Mouse (Mus musculus) G1E (cell line): Measurements from ENCODE around the gene Derl2.

Experiments
- CTCF ChIP-seq: IDR thresholded peaks from 2 replicates; pipeline ENCODE4 v1.5.1; 2012; ENCODE audit warnings: low read depth, low read length, inconsistent platforms, mixed read lengths
- GATA1 ChIP-seq: IDR thresholded peaks from 2 replicates; pipeline ENCODE4 v1.6.1; 2012; ENCODE audit warnings: borderline replicate concordance, low read length, inconsistent platforms, mixed read lengths
- GATA2 ChIP-seq: IDR thresholded peaks from 2 replicates; pipeline ENCODE4 v1.6.1; 2012; ENCODE audit warnings: low read depth, low read length, inconsistent platforms, borderline replicate concordance
- POLR2AphosphoS5 ChIP-seq: IDR thresholded peaks from 2 replicates; pipeline ENCODE4 v1.6.1; 2012; ENCODE audit warnings: low read depth, low read length, inconsistent platforms; ENCODE audit not compliant: insufficient replicate concordance
- TAL1 ChIP-seq: conservative IDR thresholded peaks from 2 replicates; pipeline ENCODE4 v1.6.1; 2012; ENCODE audit warnings: low read depth, low read length, inconsistent platforms, mixed read lengths

GRCm38 (mm10) chr11:71032491-71033162 is 13.0 kb upstream of the Derl2 start:
- no peak for TF ChIP-seq CTCF
- no peak for TF ChIP-seq TAL1
- TF ChIP-seq GATA1, result no peak
- TF ChIP-seq GATA2, result no peak
- no peak for TF ChIP-seq POLR2AphosphoS5
